Mouse (Mus musculus) ES-Bruce4 (cell line): Measurements from ENCODE around the gene Rab11a. TPM values are rescaled to one million over a fixed set of nuclear protein-coding genes. Genes with fewer than 3 reads are reported as not detected.
"Not testable (repeated sequence)": the region's sequence is repeated elsewhere in the genome, so short reads cannot be mapped to it uniquely, and the experiment has no call there.

Experiments used
- H3K27ac ChIP-seq: 2 replicates; pipeline ENCODE4 v1.5.1; 2012; ENCODE audit warnings: low read length, inconsistent platforms; ENCODE audit not compliant: insufficient read depth
- H3K27me3 ChIP-seq: 2 replicates; pipeline ENCODE4 v1.6.1; 2012; ENCODE audit warnings: mild to moderate bottlenecking, low read length, inconsistent platforms; ENCODE audit not compliant: control insufficient read depth, poor library complexity, insufficient read depth, severe bottlenecking
- H3K36me3 ChIP-seq: 2 replicates; pipeline ENCODE4 v1.6.1; 2012; ENCODE audit warnings: inconsistent platforms, mild to moderate bottlenecking, low read length, moderate library complexity; ENCODE audit not compliant: control insufficient read depth, poor library complexity, insufficient read depth, severe bottlenecking
- H3K4me1 ChIP-seq: one replicate; pipeline ENCODE4 v1.8.1; 2011; ENCODE audit warnings: low read length; ENCODE audit not compliant: control insufficient read depth, insufficient read depth
- H3K4me3 ChIP-seq: 2 replicates; pipeline ENCODE4 v1.5.1; 2011; ENCODE audit warnings: low read depth, mild to moderate bottlenecking, low read length
- H3K9ac ChIP-seq: 2 replicates; pipeline ENCODE4 v1.6.1; 2012; ENCODE audit warnings: low read depth, mild to moderate bottlenecking, inconsistent platforms; ENCODE audit not compliant: poor library complexity, severe bottlenecking
- H3K9me3 ChIP-seq: replicated peaks from 2 replicates; pipeline ENCODE4 v1.6.1; 2012; ENCODE audit warnings: mild to moderate bottlenecking, low read length, inconsistent platforms; ENCODE audit not compliant: control insufficient read depth, poor library complexity, insufficient read depth, severe bottlenecking
- CTCF ChIP-seq: IDR thresholded peaks from one replicate; pipeline ENCODE4 v1.8.1; 2011; ENCODE audit warnings: low read depth, low read length
- EP300 ChIP-seq: IDR thresholded peaks from 2 replicates; pipeline ENCODE4 v1.6.1; 2011; ENCODE audit warnings: low read depth, low read length; ENCODE audit not compliant: insufficient read depth
- POLR2A ChIP-seq: IDR thresholded peaks from one replicate; pipeline ENCODE4 v1.8.1; 2011; ENCODE audit warnings: low read length; ENCODE audit not compliant: insufficient read depth
- polyA plus RNA-seq: library from polyadenylated mRNA; stranded (reverse); fragments of >200 nt; gene quantifications from 2 replicates; pipeline ENCODE4 v1.2.4, GENCODE M21; 2011; ENCODE audit warnings: low read depth; ENCODE audit not compliant: missing spikeins, insufficient read depth, insufficient read length

Gene Rab11a
- polyA plus RNA-seq, 1 experiment = 222 TPM

- Histone ChIP-seq H3K27ac (peak overlapping the region; percentile 52; the same call in 1 of the 2 replicates), H3K36me3 (no peaks in the 10 kb centered on the region), H3K27me3 (no peaks in the 10 kb centered on the region), H3K4me3 (peak overlapping the region; percentile 86), H3K9ac (peak overlapping the region; percentile 84), H3K4me1 (no peaks in the 10 kb centered on the region), H3K9me3 (no peaks in the 10 kb centered on the region)
- TF ChIP-seq EP300 = no peak
- no peak for TF ChIP-seq POLR2A
- TF ChIP-seq CTCF = no peak
These were observed 736 bp downstream of the Rab11a start for GRCm38 (mm10) chr9:64736639-64737405.

- Histone ChIP-seq H3K4me3 (peak overlapping the region; percentile 86), H3K4me1 (no peaks in the 10 kb centered on the region), H3K27ac (peak overlapping the region; percentile 52), H3K36me3 (no peaks in the 10 kb centered on the region), H3K27me3 (no peaks in the 10 kb centered on the region), H3K9ac (peak overlapping the region; percentile 84), H3K9me3 (no peaks in the 10 kb centered on the region)
- TF ChIP-seq EP300 (no peak), POLR2A (no peak), CTCF (no peak)
These were observed 1.4 kb downstream of the Rab11a start for GRCm38 (mm10) chr9:64736076-64736638.

DNA sequence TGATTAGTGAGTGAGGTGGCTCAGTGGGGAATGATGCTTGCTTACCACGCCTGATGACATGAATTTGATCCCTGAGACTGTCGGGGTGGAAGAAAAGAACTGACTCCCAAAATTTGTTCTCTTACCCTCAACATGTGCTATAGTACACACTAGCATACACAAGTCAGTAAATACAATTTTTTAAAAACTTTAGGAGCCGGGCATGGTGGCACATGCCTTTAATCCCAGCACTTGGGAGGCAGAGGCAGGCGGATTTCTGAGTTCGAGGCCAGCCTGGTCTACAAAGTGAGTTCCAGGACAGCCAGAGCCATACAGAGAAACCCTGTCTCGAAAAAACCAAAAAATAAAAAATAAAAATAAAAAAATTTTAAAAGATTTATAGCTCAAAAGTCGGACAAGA lies 2.6 kb downstream of the Rab11a start:
- not testable (repeated sequence) for H3K9me3 ChIP-seq, H3K9ac ChIP-seq, H3K36me3 ChIP-seq, H3K27me3 ChIP-seq, H3K4me3 ChIP-seq, H3K4me1 ChIP-seq, H3K27ac ChIP-seq

DNA sequence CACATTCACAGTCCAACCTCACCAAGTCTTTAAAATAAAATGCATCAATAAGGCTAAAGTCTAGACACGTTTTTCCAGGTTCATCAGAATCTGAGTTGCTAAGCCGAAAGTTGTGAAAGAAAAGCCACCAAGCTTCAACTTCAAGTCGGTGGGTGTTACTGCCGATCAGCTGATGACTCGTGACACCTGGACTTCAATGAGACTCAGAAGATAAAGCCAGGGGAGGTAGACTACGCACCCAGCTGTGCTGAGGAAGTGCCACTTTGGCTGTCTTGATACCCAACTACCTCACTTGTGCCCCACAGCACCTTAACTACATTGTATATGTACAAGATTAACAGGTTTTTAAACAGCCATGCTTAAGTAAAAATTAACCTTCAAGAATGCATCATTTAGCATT lies 3.4 kb downstream of the Rab11a start:
- Histone ChIP-seq H3K9ac (no peak overlapping the region), H3K4me3 (no peak overlapping the region), H3K27ac (no peak overlapping the region), H3K4me1 (no peaks in the 10 kb centered on the region), H3K27me3 (no peaks in the 10 kb centered on the region), H3K9me3 (no peaks in the 10 kb centered on the region), H3K36me3 (no peaks in the 10 kb centered on the region)
- TF ChIP-seq CTCF (no peak), EP300 (no peak), POLR2A (no peak)

DNA sequence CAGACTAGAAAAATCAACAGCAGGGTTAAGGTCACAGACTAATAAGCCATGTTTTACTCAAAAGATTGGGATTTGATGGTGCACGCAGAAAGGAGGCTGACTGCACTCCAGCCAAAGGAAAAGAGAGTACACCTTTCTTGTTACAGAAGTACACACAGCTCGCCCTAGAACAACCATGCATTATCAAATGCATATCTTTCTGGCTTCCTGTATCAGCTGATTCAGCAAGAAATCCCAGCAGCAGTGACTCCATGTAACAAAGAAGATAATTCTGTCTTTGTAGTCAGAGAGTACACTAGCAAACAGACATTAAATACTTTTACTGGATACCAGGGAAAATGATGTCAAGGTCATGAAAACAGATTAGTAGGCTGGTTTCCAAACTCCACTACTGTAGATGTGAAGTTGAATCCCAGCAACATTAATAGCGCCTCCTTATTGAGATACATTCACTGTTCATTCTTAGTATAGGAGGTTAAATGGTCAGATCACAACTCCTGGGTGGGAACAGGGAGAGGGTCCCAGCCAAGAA lies 6.5 kb downstream of the Rab11a start:
- H3K4me3 ChIP-seq = no peak overlapping the region
- no peaks in the 10 kb centered on the region for H3K27me3 ChIP-seq
- no peaks in the 10 kb centered on the region for H3K4me1 ChIP-seq
- no peaks in the 10 kb centered on the region; the same call in none of the 2 replicates for H3K36me3 ChIP-seq
- no peak overlapping the region for H3K27ac ChIP-seq
- no peak for TF ChIP-seq EP300
- TF ChIP-seq CTCF = no peak
- TF ChIP-seq POLR2A = no peak
- no peaks in the 10 kb centered on the region for H3K9me3 ChIP-seq
- no peak overlapping the region for H3K9ac ChIP-seq

DNA sequence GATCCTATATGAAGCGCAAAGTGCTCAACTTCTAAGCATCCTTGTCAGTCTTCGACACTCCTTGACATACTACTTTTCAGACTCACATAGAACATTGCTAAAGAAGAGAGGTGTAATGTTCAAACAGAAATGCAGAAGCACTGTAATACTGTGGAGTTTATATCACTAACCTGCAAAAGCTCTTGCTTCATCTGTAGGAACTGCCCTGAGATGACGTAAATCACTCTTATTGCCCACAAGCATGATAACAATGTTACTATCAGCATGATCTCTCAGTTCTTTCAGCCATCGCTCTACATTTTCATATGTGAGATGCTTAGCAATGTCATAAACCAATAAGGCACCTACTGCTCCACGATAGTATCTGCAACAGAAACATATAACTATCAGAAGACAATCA lies 11.1 kb downstream of the Rab11a start:
- Histone ChIP-seq H3K27me3 (no peaks in the 10 kb centered on the region), H3K4me1 (no peaks in the 10 kb centered on the region), H3K9ac (no peak overlapping the region), H3K36me3 (no peaks in the 10 kb centered on the region; the same call in none of the 2 replicates), H3K27ac (no peak overlapping the region), H3K4me3 (no peak overlapping the region), H3K9me3 (no peaks in the 10 kb centered on the region)
- no peak for TF ChIP-seq POLR2A
